In the genomic region with DNA sequence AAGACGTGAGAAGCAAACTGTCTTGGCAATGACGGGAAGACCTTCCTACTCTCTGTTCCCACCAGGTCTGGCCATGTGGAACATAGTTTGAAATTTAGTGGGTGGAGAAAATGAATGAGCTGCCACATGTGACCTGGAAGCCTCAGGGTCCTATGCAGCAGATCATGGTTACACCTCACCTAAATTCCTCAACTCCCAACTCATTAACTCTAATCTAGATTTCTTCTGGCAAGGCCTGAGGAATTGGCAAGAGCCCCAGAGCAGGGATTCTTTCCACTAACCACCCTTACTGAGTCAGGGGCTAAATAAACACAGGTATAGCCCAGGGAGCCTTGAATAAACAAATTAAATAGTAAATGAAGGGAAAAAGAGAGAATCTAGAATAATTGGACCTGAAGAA, we compare ENCODE assay signal across 30 mouse cellular contexts. TPM values are rescaled to one million over a fixed set of nuclear protein-coding genes. Genes with fewer than 3 reads are reported as not detected.
"Had no signal": no experiment of that assay in that cellular context is flagged by ENCODE, and none has a peak within 500 bp of the region (broad histone marks: within the 10 kb centered on the region; RNA-seq: fewer than 3 reads in every experiment).

No protein-coding gene starts in this region.

- H3K27me3 ChIP-seq: heart, embryonic 13.5 days; heart, embryonic 15.5 days; hindbrain, embryonic 13.5 days; hindbrain, embryonic 15.5 days; limb, embryonic 13.5 days; limb, embryonic 15.5 days; liver, embryonic 12.5 days had no signal

- H3K36me3 ChIP-seq: heart, embryonic 15.5 days; hindbrain, embryonic 15.5 days; limb, embryonic 15.5 days; liver, embryonic 12.5 days had no signal

- H3K9me3 ChIP-seq: heart, embryonic 10.5 days; heart, embryonic 13.5 days; heart, embryonic 15.5 days; hindbrain, embryonic 13.5 days; hindbrain, embryonic 15.5 days; limb, embryonic 13.5 days; limb, embryonic 15.5 days; liver, embryonic 12.5 days had no signal

- H3K27ac ChIP-seq: heart, embryonic 10.5 days; heart, embryonic 13.5 days; heart, embryonic 15.5 days; hindbrain, embryonic 13.5 days; hindbrain, embryonic 15.5 days; hindbrain, postnatal 0 days; limb, embryonic 13.5 days; limb, embryonic 15.5 days; liver, embryonic 14.5 days had no signal

- H3K4me1 ChIP-seq: hindbrain, embryonic 13.5 days; hindbrain, embryonic 15.5 days had no signal

- H3K4me2 ChIP-seq: heart, embryonic 13.5 days; heart, embryonic 15.5 days; hindbrain, embryonic 13.5 days; hindbrain, embryonic 15.5 days; limb, embryonic 13.5 days; limb, embryonic 15.5 days; liver, embryonic 12.5 days had no signal

- DNase-seq: gastrocnemius, postnatal 14 days; gastrocnemius, postnatal 36 days; heart, postnatal 14 days; heart, postnatal 36 days; kidney, adult 11 months; kidney, adult 8-10 months; kidney, postnatal 14 days; kidney, postnatal 36 days; layer of hippocampus, adult 9-11 months; layer of hippocampus, postnatal 36 days; left cerebral cortex, postnatal 4 days had no signal

- H3K9ac ChIP-seq: heart, embryonic 13.5 days; heart, embryonic 15.5 days; hindbrain, embryonic 13.5 days; hindbrain, embryonic 15.5 days; limb, embryonic 13.5 days; limb, embryonic 15.5 days; liver, embryonic 12.5 days; liver, embryonic 14.5 days had no signal

- ATAC-seq: hindbrain, postnatal 0 days; intestine, embryonic 16.5 days; liver, embryonic 12.5 days had no signal

- H3K4me3 ChIP-seq: heart, embryonic 10.5 days; heart, embryonic 13.5 days; heart, embryonic 15.5 days; hindbrain, embryonic 13.5 days; hindbrain, embryonic 15.5 days; limb, embryonic 13.5 days; limb, embryonic 15.5 days; liver, embryonic 12.5 days had no signal

RNA-seq across cellular contexts. Expression of a gene that starts 33.5 kb away (rescaled TPM):
- total RNA-seq: heart, postnatal 36 days; hematopoietic stem cell, adult 5-6 weeks; layer of hippocampus, adult 18-20 months; layer of hippocampus, adult 8-10 months; layer of hippocampus, postnatal 36 days; left cerebral cortex, adult 18-20 months; left cerebral cortex, adult 8-10 months; left cerebral cortex, postnatal 10 days; left cerebral cortex, postnatal 25 days; left cerebral cortex, postnatal 4 days; liver, adult 2 months had no signal
